Mouse (Mus musculus): Measurements from ENCODE around the gene Ap3m1.

DNA sequence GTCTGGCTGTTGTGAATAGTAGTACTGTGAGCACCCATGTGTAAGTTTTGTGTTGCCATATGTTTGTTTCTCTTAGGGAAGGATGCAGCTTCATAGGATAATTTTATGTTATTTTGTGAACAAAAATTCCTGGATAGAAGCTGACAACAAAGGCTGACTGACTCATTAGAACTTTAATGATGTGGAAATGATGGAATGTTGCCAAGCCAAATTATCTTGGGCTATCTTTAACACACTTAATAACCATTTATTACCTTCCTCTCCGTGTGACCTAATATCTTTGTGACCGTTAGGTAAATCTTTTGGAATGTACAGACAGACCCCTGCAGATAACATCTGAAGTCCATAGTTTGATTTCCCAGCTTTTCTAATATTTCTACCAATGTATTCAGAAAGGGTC lies 33.8 kb upstream of the Ap3m1 start:
- TF ChIP-seq CTCF (conservative IDR thresholded peaks at IDR 0.05; ENCODE audit: low read length) (no peak), POU5F1 (IDR thresholded peaks at IDR 0.05; ENCODE audit: borderline replicate concordance, low read length) (no peak), NANOG (IDR thresholded peaks at IDR 0.05; ENCODE audit: borderline replicate concordance, low read length) (no peak)

Measured in E14TG2a.4 (cell line).